In the genomic region with DNA sequence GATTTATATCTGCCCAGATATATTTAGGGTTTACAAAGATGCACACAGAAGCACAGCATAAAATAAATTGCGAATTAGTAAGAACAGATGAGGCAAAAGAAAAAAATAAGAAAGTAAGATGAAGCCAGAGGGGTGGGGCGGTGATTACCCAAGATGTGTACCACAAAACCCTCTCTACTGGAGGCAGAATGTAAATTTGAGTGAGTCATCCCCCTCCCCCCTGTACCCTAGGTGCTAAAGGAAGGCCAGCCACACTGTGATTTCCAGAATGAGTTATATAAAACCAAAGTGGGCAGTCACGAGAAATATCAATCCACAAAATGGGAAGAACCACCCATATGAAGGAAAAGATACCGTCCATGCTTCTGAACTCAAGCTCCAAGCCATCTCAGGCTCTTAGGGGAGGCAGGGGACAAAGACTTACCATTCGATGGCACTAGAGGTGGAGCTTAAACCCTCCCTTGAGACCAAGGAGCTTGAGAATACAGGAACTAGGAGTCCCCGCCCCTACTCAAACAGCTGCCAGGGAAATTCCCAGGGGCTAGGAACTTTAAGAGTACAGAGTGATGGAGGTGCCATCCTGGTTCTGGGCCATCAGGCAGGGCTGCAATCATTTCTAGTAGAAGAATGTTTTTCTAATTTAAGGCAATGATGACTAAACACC, we compare ENCODE assay signal across 26 mouse cellular contexts.
DNase-seq lines count a peak whose midpoint lies in the region; TF ChIP-seq lines count a peak whose summit lies in the region.
"Had no signal": no experiment of that assay in that cellular context is flagged by ENCODE, and none has a peak within 500 bp of the region (broad histone marks: within the 10 kb centered on the region; RNA-seq: fewer than 3 reads in every experiment).

No protein-coding gene starts in this region.

- H3ac ChIP-seq in myocyte (ENCODE audit: control insufficient read depth, insufficient read length): no peak overlapping the region

- DNase-seq in 3134 (ENCODE audit: extremely low read depth, insufficient read length, low spot score): peak; percentile 22
- DNase-seq in 3T3-L1 (ENCODE audit: low read depth, low spot score): peak; percentile 71
- DNase-seq in CH12.LX (ENCODE audit: extremely low read depth): peak; percentile 92
- DNase-seq in left cerebral cortex, postnatal 14 days (ENCODE audit: low spot score in 2 of 2): no peak
- no peak for DNase-seq in layer of hippocampus, adult 9-11 months
- DNase-seq: adrenal gland, postnatal 10 days; cerebellum, adult 8-10 months; cerebellum, postnatal 36 days; embryo, embryonic 11 days; gastrocnemius, postnatal 36 days; heart, postnatal 14 days; kidney, adult 9 months; kidney, postnatal 10 days; liver; lung, adult 2 months; lung, postnatal 10 days; midbrain, embryonic 14.5 days; right cerebral cortex, adult 18-20 months had no signal

- no peak for TF ChIP-seq CTCF in CH12.LX (conservative IDR thresholded peaks at IDR 0.05 in 1 of 2, IDR thresholded peaks at IDR 0.05 in 1 of 2; ENCODE audit: low read depth in 2 of 2, low read length in 2 of 2)

- H3K4me1 ChIP-seq in CH12.LX (ENCODE audit: control insufficient read depth in 1 of 2, insufficient read depth in 2 of 2): peaks cover 5 to 27% of the 10 kb centered on the region in 2 experiments; a peak in 3 of 4 replicates
- H3K4me1 ChIP-seq: embryonic facial prominence, embryonic 13.5 days; hindbrain, embryonic 10.5 days; hindbrain, embryonic 15.5 days had no signal

- peak overlapping the region; percentile 76 for H3K27ac ChIP-seq in CH12.LX (ENCODE audit: insufficient read depth, low read depth)
- H3K27ac ChIP-seq: embryonic facial prominence, embryonic 13.5 days; hindbrain, embryonic 10.5 days; hindbrain, embryonic 15.5 days; liver, embryonic 14.5 days; macrophage had no signal

- no peaks in the 10 kb centered on the region for H3K36me3 ChIP-seq in CH12.LX (replicated peaks in 1 of 2; ENCODE audit: control insufficient read depth in 1 of 2, insufficient read depth in 1 of 2, low read length in 1 of 2)
- H3K36me3 ChIP-seq in myocyte (ENCODE audit: control insufficient read depth, insufficient read depth): no peaks in the 10 kb centered on the region
- H3K36me3 ChIP-seq: embryonic facial prominence, embryonic 13.5 days; G1E; hindbrain, embryonic 10.5 days; hindbrain, embryonic 15.5 days had no signal

- TF ChIP-seq EP300 in CH12.LX (IDR thresholded peaks at IDR 0.05; ENCODE audit: low read length): peak; percentile 74

- H3K4me3 ChIP-seq in CH12.LX (replicated peaks in 1 of 3; ENCODE audit: low read depth in 2 of 3, low read length in 2 of 3, poor library complexity in 1 of 3) (no peak overlapping the region), myocyte (no peak overlapping the region)
- H3K4me3 ChIP-seq: embryonic facial prominence, embryonic 13.5 days; erythroblast, embryonic 14.5 days; hindbrain, embryonic 10.5 days; hindbrain, embryonic 15.5 days had no signal

- H3K27me3 ChIP-seq in CH12.LX (replicated peaks) (no peaks in the 10 kb centered on the region), myocyte (ENCODE audit: control insufficient read depth, insufficient read depth, insufficient read length) (no peaks in the 10 kb centered on the region)
- H3K27me3 ChIP-seq: hindbrain, embryonic 15.5 days had no signal

- no peaks in the 10 kb centered on the region for H3K79me2 ChIP-seq in CH12.LX (replicated peaks; ENCODE audit: control insufficient read depth, extremely low read depth, insufficient read depth, poor library complexity, severe bottlenecking)
- no peaks in the 10 kb centered on the region for H3K79me2 ChIP-seq in myocyte (ENCODE audit: control insufficient read depth, insufficient read depth)

- intact Hi-C loops in left cerebral cortex, postnatal 14 days (cut with DNase I): no loop called here

- in situ Hi-C loops in CH12.LX (cut with MboI; ENCODE audit: low pct_ligation_motif_present, low pct_unique_long_range_greater_than_20kb, low sequenced_read_pairs): no loop called here

- dilution Hi-C loops in CH12.LX (cut with MboI; ENCODE audit: extremely low pct_ligation_motif_present, extremely low pct_unique_long_range_greater_than_20kb, low sequenced_read_pairs): no loop called here

- peak overlapping the region; percentile 57; the same call in 1 of the 2 replicates for H3K4me2 ChIP-seq in CH12.LX (ENCODE audit: insufficient read depth, low read depth, poor library complexity, severe bottlenecking)
- H3K4me2 ChIP-seq in myocyte (ENCODE audit: low read depth): peak overlapping the region; percentile 54
- H3K4me2 ChIP-seq: embryonic facial prominence, embryonic 13.5 days; hindbrain, embryonic 15.5 days had no signal

- 0 out of 2 replicates have a peak, but pooled peaks have one; percentile 15 for TF ChIP-seq POLR2A in CH12.LX (IDR thresholded peaks at IDR 0.05; ENCODE audit: low read depth, low read length)
- TF ChIP-seq POLR2A in myocyte (IDR thresholded peaks at IDR 0.05; ENCODE audit: insufficient read length, low read depth): no peak

- no peak overlapping the region for H3K9ac ChIP-seq in CH12.LX (ENCODE audit: insufficient read depth, low read depth)
- H3K9ac ChIP-seq: embryonic facial prominence, embryonic 13.5 days; hindbrain, embryonic 15.5 days; liver, embryonic 14.5 days had no signal

- H3K9me3 ChIP-seq in CH12.LX (replicated peaks; ENCODE audit: low read length): no peaks in the 10 kb centered on the region
- H3K9me3 ChIP-seq: embryonic facial prominence, embryonic 13.5 days; G1E; hindbrain, embryonic 10.5 days; hindbrain, embryonic 15.5 days had no signal

- no peak; the same call in none of the 2 replicates for TF ChIP-seq RAD21 in CH12.LX (IDR thresholded peaks at IDR 0.05; ENCODE audit: low read depth, low read length)

TF ChIP-seq in CH12.LX, 34 proteins besides CTCF, POLR2A, EP300 and RAD21 (continues in another document):
- TF ChIP-seq TCF12 (IDR thresholded peaks at IDR 0.05; ENCODE audit: low read depth, low read length): peak; percentile 72; the same call in 1 of the 2 replicates
- TF ChIP-seq POLR2AphosphoS2 (IDR thresholded peaks at IDR 0.05; ENCODE audit: low read depth, low read length): no peak
- no peak for TF ChIP-seq ZMIZ1 (IDR thresholded peaks at IDR 0.05; ENCODE audit: low read depth, low read length)
- TF ChIP-seq SMC3 (IDR thresholded peaks at IDR 0.05; ENCODE audit: low read depth, low read length): no peak
- TF ChIP-seq IRF4 (IDR thresholded peaks at IDR 0.05; ENCODE audit: low read depth, low read length): peak; percentile 80
- no peak for TF ChIP-seq NRF1 (IDR thresholded peaks at IDR 0.05; ENCODE audit: low read depth, low read length)
- no peak for TF ChIP-seq MYC (IDR thresholded peaks at IDR 0.05; ENCODE audit: low read depth, low read length)
- no peak for TF ChIP-seq GABPA (IDR thresholded peaks at IDR 0.05; ENCODE audit: insufficient replicate concordance, low read depth, low read length)
- TF ChIP-seq UBTF (IDR thresholded peaks at IDR 0.05; ENCODE audit: low read depth, low read length): no peak
- TF ChIP-seq ELF1 (IDR thresholded peaks at IDR 0.05; ENCODE audit: low read depth, low read length): peak; percentile 55
- TF ChIP-seq CHD1 (IDR thresholded peaks at IDR 0.05; ENCODE audit: low read depth, low read length): no peak
- no peak; the same call in 1 of the 2 replicates for TF ChIP-seq MAFK (IDR thresholded peaks at IDR 0.05; ENCODE audit: insufficient replicate concordance, low read length)
- TF ChIP-seq PAX5 (IDR thresholded peaks at IDR 0.05; ENCODE audit: low read length): no peak
- no peak for TF ChIP-seq USF2 (conservative IDR thresholded peaks at IDR 0.05; ENCODE audit: low read depth, low read length)
- no peak; the same call in 1 of the 2 replicates for TF ChIP-seq JUN (IDR thresholded peaks at IDR 0.05; ENCODE audit: insufficient read depth, low read depth, low read length)
- TF ChIP-seq MEF2A (IDR thresholded peaks at IDR 0.05; ENCODE audit: borderline replicate concordance, low read depth, low read length): peak; percentile 53; the same call in 1 of the 2 replicates
- TF ChIP-seq E2F4 (IDR thresholded peaks at IDR 0.05; ENCODE audit: insufficient replicate concordance, low read depth, low read length): no peak
- TF ChIP-seq RCOR1 (conservative IDR thresholded peaks at IDR 0.05; ENCODE audit: low read depth, low read length): 0 out of 2 replicates have a peak, but pooled peaks have one; percentile 61

TF ChIP-seq in myocyte, 11 proteins besides CTCF, POLR2A, EP300 and RAD21:
- TF ChIP-seq SRF (IDR thresholded peaks at IDR 0.05; ENCODE audit: control insufficient read depth, insufficient read length, low read depth): no peak
- 0 out of 2 replicates have a peak, but pooled peaks have one; percentile 20 for TF ChIP-seq CEBPB (IDR thresholded peaks at IDR 0.05; ENCODE audit: insufficient read depth, poor library complexity, severe bottlenecking)

Comparison
In these comparisons a context has a peak if more than half of its experiments do, and no peak if none do; other contexts are left out.
1. DNase-seq: peak in 3134 (single experiment), 3T3-L1 (single experiment) and CH12.LX (single experiment); none in left cerebral cortex, postnatal 14 days (0 of 2) and layer of hippocampus, adult 9-11 months (single experiment).